Mouse (Mus musculus) adrenal gland (tissue): ENCODE results near the gene Adam12.

Experiments
- intact Hi-C: fragments of 180-260 bp; cut with DNase I; formaldehyde crosslinking; loops from one replicate; pipeline ENCODE4 v1.15.1; 2025

The Adam12 gene

GRCm38 (mm10) chr7:134226231-134226630, 5.7 kb downstream of the Adam12 start:
- intact Hi-C loops = loop anchor here (5.0 to 10.0 kb wide), 2 partner anchors 121 to 131 kb away; no protein-coding TSS in a partner anchor

GRCm38 (mm10) chr7:134224741-134225612, 7.0 kb downstream of the Adam12 start:
- intact Hi-C loops = loop anchor here (5.0 to 10.0 kb wide), 2 partner anchors 122 to 130 kb away; no protein-coding TSS in a partner anchor

GRCm38 (mm10) chr7:134224421-134224740, 7.6 kb downstream of the Adam12 start:
- intact Hi-C loops = loop anchor here (10.0 kb wide), 1 partner anchor 130 kb away; no protein-coding TSS in a partner anchor

GRCm38 (mm10) chr7:134223444-134224161, 8.3 kb downstream of the Adam12 start:
- intact Hi-C loops = loop anchor here (1.0 to 10.0 kb wide), 3 partner anchors 129 to 367 kb away; no protein-coding TSS in a partner anchor

- intact Hi-C loops = no loop called here
Observed at GRCm38 (mm10) chr7:134207956-134208355, 24.0 kb downstream of the Adam12 start.

GRCm38 (mm10) chr7:134193089-134193488, 38.9 kb downstream of the Adam12 start:
- intact Hi-C loops = no loop called here

- intact Hi-C loops = no loop called here
Observed at GRCm38 (mm10) chr7:134190101-134190500, 41.8 kb downstream of the Adam12 start.

- intact Hi-C loops = no loop called here
Observed at GRCm38 (mm10) chr7:134188565-134188964, 43.4 kb downstream of the Adam12 start.

GRCm38 (mm10) chr7:134187946-134188345, 44.0 kb downstream of the Adam12 start:
- intact Hi-C loops = no loop called here

- intact Hi-C loops = no loop called here
Observed at GRCm38 (mm10) chr7:134186497-134186896, 45.4 kb downstream of the Adam12 start.

GRCm38 (mm10) chr7:134185751-134186150, 46.2 kb downstream of the Adam12 start:
- intact Hi-C loops = no loop called here

- intact Hi-C loops = no loop called here
Observed at GRCm38 (mm10) chr7:134181717-134182116, 50.2 kb downstream of the Adam12 start.

- intact Hi-C loops = no loop called here
Observed at GRCm38 (mm10) chr7:134181056-134181455, 50.9 kb downstream of the Adam12 start.

GRCm38 (mm10) chr7:134177051-134177450, 54.9 kb downstream of the Adam12 start:
- intact Hi-C loops = no loop called here

GRCm38 (mm10) chr7:134175201-134175600, 56.7 kb downstream of the Adam12 start:
- intact Hi-C loops = no loop called here

GRCm38 (mm10) chr7:134173442-134174090, 58.4 kb downstream of the Adam12 start:
- intact Hi-C loops = no loop called here

GRCm38 (mm10) chr7:134170180-134170910, 61.6 kb downstream of the Adam12 start:
- intact Hi-C loops = no loop called here

- intact Hi-C loops = no loop called here
Observed at GRCm38 (mm10) chr7:134169780-134170179, 62.2 kb downstream of the Adam12 start.

GRCm38 (mm10) chr7:134167586-134167985, 64.4 kb downstream of the Adam12 start:
- intact Hi-C loops = no loop called here

GRCm38 (mm10) chr7:134163751-134164150, 68.2 kb downstream of the Adam12 start:
- intact Hi-C loops = no loop called here

GRCm38 (mm10) chr7:134162886-134163285, 69.1 kb downstream of the Adam12 start:
- intact Hi-C loops = no loop called here
